Mouse (Mus musculus) mammary gland, adult 2 months (tissue): ENCODE results near the gene 1700015G11Rik. TPM values are rescaled to one million over a fixed set of nuclear protein-coding genes. Genes with fewer than 3 reads are reported as not detected.

Experiments used
- polyA plus RNA-seq: library from polyadenylated mRNA; depleted of rRNA; stranded (reverse); fragments of >200 nt; gene quantifications from 2 replicates; pipeline ENCODE4 v1.2.3, GENCODE M21; 2012; ENCODE audit warnings: low replicate concordance; rRNA removed

The 1700015G11Rik gene
- not detected in 2 replicates for polyA plus RNA-seq

GRCm38 (mm10) chr7:52015628-52016027 lies at the start of gene 1700015G11Rik:
1700015G11Rik (minus strand) TSS chr7:52015728.

GRCm38 (mm10) chr7:52005511-52006295 lies 9.8 kb downstream of the 1700015G11Rik start, which contains the start of gene Svip:
Svip (minus strand) TSS chr7:52006018.

Other genes with a start within 250 kb of the 1700015G11Rik start
- 1.4 and 1.8 TPM in 2 replicates for gene Gas2, start 153.7 kb downstream of the 1700015G11Rik start, polyA plus RNA-seq
- 4.7 and 11.4 TPM in 2 replicates for gene Fancf, start 153.5 kb downstream of the 1700015G11Rik start, polyA plus RNA-seq
- 0.90 and 5.0 TPM in 2 replicates for gene Svip, start 9.7 kb downstream of the 1700015G11Rik start, polyA plus RNA-seq